Mouse (Mus musculus): ENCODE results near the gene Tsen54. TPM values are rescaled to one million over a fixed set of nuclear protein-coding genes. Genes with fewer than 3 reads are reported as not detected.

Tsen54 gene
- polyA plus RNA-seq, 2 experiments, result 9.7 to 12.9 TPM

GRCm38 (mm10) chr11:115832064-115832463, 17.5 kb downstream of the Tsen54 start:
- no peak for TF ChIP-seq CTCF (IDR thresholded peaks at IDR 0.05; ENCODE audit: low read depth)
- no peak for TF ChIP-seq EP300 (IDR thresholded peaks at IDR 0.05; ENCODE audit: low read depth)
- H3K9me3 ChIP-seq (ENCODE audit: control insufficient read depth, low read length), result no peaks in the 10 kb centered on the region
- peaks cover 24 to 46% of the 10 kb centered on the region in 2 experiments for H3K4me1 ChIP-seq (replicated peaks; ENCODE audit: control insufficient read depth in 2 of 2, insufficient read depth in 2 of 2, low read length in 1 of 2)
- H3K4me2 ChIP-seq (ENCODE audit: low read depth), result peak overlapping the region; percentile 39
- no peak overlapping the region for H3K9ac ChIP-seq (replicated peaks)
- WGBS (ENCODE audit: insufficient replicate concordance), result 63% methylated on average over 6 of the region's 6 CpGs
- H3K27ac ChIP-seq, result peak overlapping the region; percentile 24; the same call in 1 of the 2 replicates
- DNase-seq (ENCODE audit: low read depth in 3 of 3, low spot score in 3 of 3) (no peak), ATAC-seq (ENCODE audit: insufficient read depth) (peak; percentile 44; the same call in 1 of the 2 replicates)
- H3K4me3 ChIP-seq (ENCODE audit: insufficient read depth in 1 of 2, low read depth in 2 of 2, low read length in 2 of 2), result no peak overlapping the region
- no peaks in the 10 kb centered on the region for H3K36me3 ChIP-seq (replicated peaks; ENCODE audit: control insufficient read depth, insufficient read depth, low read depth)
- H3K27me3 ChIP-seq (ENCODE audit: control insufficient read depth, insufficient read depth, low read length), result no peaks in the 10 kb centered on the region

GRCm38 (mm10) chr11:115832523-115832922, 18.0 kb downstream of the Tsen54 start:
- Histone ChIP-seq H3K27me3 (ENCODE audit: control insufficient read depth, insufficient read depth, low read length) (no peaks in the 10 kb centered on the region), H3K4me3 (ENCODE audit: insufficient read depth in 1 of 2, low read depth in 2 of 2, low read length in 2 of 2) (no peak overlapping the region), H3K9me3 (ENCODE audit: control insufficient read depth, low read length) (no peaks in the 10 kb centered on the region), H3K27ac (peak overlapping the region; percentile 24), H3K9ac (replicated peaks) (no peak overlapping the region), H3K4me2 (ENCODE audit: low read depth) (peak overlapping the region; percentile 38; the same call in 1 of the 2 replicates), H3K4me1 (replicated peaks; ENCODE audit: control insufficient read depth in 2 of 2, insufficient read depth in 2 of 2, low read length in 1 of 2) (peaks cover 24 to 45% of the 10 kb centered on the region in 2 experiments), H3K36me3 (replicated peaks; ENCODE audit: control insufficient read depth, insufficient read depth, low read depth) (no peaks in the 10 kb centered on the region)
- 43% methylated on average over 8 of the region's 8 CpGs for WGBS (ENCODE audit: insufficient replicate concordance)
- DNase-seq (ENCODE audit: low read depth in 3 of 3, low spot score in 3 of 3) (no peak), ATAC-seq (ENCODE audit: insufficient read depth) (peak; percentile 50; the same call in 1 of the 2 replicates)
- TF ChIP-seq EP300 (IDR thresholded peaks at IDR 0.05; ENCODE audit: low read depth) (no peak), CTCF (IDR thresholded peaks at IDR 0.05; ENCODE audit: low read depth) (no peak)

- no peak for TF ChIP-seq EP300 (IDR thresholded peaks at IDR 0.05; ENCODE audit: low read depth)
- TF ChIP-seq CTCF (IDR thresholded peaks at IDR 0.05; ENCODE audit: low read depth), result peak; percentile 24; the same call in 1 of the 2 replicates
- Histone ChIP-seq H3K4me3 (ENCODE audit: insufficient read depth in 1 of 2, low read depth in 2 of 2, low read length in 2 of 2) (no peak overlapping the region), H3K9ac (replicated peaks) (no peak overlapping the region), H3K9me3 (ENCODE audit: control insufficient read depth, low read length) (no peaks in the 10 kb centered on the region), H3K27ac (peak overlapping the region; percentile 24), H3K27me3 (ENCODE audit: control insufficient read depth, insufficient read depth, low read length) (no peaks in the 10 kb centered on the region), H3K4me1 (replicated peaks; ENCODE audit: control insufficient read depth in 2 of 2, insufficient read depth in 2 of 2, low read length in 1 of 2) (peaks cover 24 to 44% of the 10 kb centered on the region in 2 experiments), H3K4me2 (ENCODE audit: low read depth) (peak overlapping the region; percentile 38), H3K36me3 (replicated peaks; ENCODE audit: control insufficient read depth, insufficient read depth, low read depth) (no peaks in the 10 kb centered on the region)
- WGBS (ENCODE audit: insufficient replicate concordance), result 25% methylated on average over 8 of the region's 8 CpGs
- no peak for DNase-seq (ENCODE audit: low read depth in 3 of 3, low spot score in 3 of 3)
- peak; percentile 39; the same call in 1 of the 2 replicates for ATAC-seq (ENCODE audit: insufficient read depth)
Observed at GRCm38 (mm10) chr11:115833021-115833513, 18.5 kb downstream of the Tsen54 start.

GRCm38 (mm10) chr11:115834033-115834432, 19.5 kb downstream of the Tsen54 start:
- no peaks in the 10 kb centered on the region for H3K9me3 ChIP-seq (ENCODE audit: control insufficient read depth, low read length)
- H3K27me3 ChIP-seq (ENCODE audit: control insufficient read depth, insufficient read depth, low read length), result no peaks in the 10 kb centered on the region
- no peak overlapping the region for H3K9ac ChIP-seq (replicated peaks)
- no peak for DNase-seq (ENCODE audit: low read depth in 3 of 3, low spot score in 3 of 3)
- H3K4me3 ChIP-seq (ENCODE audit: insufficient read depth in 1 of 2, low read depth in 2 of 2, low read length in 2 of 2), result no peak overlapping the region
- no peaks in the 10 kb centered on the region for H3K36me3 ChIP-seq (replicated peaks; ENCODE audit: control insufficient read depth, insufficient read depth, low read depth)
- no peak overlapping the region for H3K27ac ChIP-seq
- H3K4me1 ChIP-seq (replicated peaks; ENCODE audit: control insufficient read depth in 2 of 2, insufficient read depth in 2 of 2, low read length in 1 of 2), result peaks cover 30 to 51% of the 10 kb centered on the region in 2 experiments
- TF ChIP-seq EP300 (IDR thresholded peaks at IDR 0.05; ENCODE audit: low read depth) (no peak), CTCF (IDR thresholded peaks at IDR 0.05; ENCODE audit: low read depth) (no peak)
- H3K4me2 ChIP-seq (ENCODE audit: low read depth), result no peak overlapping the region
- no peak for ATAC-seq (ENCODE audit: insufficient read depth)
- WGBS (ENCODE audit: insufficient replicate concordance), result 66% methylated on average over 6 of the region's 6 CpGs

- Histone ChIP-seq H3K4me1 (replicated peaks; ENCODE audit: control insufficient read depth in 2 of 2, insufficient read depth in 2 of 2, low read length in 1 of 2) (peaks cover 24 to 43% of the 10 kb centered on the region in 2 experiments), H3K9ac (replicated peaks) (no peak overlapping the region), H3K9me3 (ENCODE audit: control insufficient read depth, low read length) (no peaks in the 10 kb centered on the region; the same call in 1 of the 2 replicates), H3K4me3 (ENCODE audit: insufficient read depth in 1 of 2, low read depth in 2 of 2, low read length in 2 of 2) (no peak overlapping the region), H3K4me2 (ENCODE audit: low read depth) (no peak overlapping the region), H3K27ac (no peak overlapping the region), H3K36me3 (replicated peaks; ENCODE audit: control insufficient read depth, insufficient read depth, low read depth) (no peaks in the 10 kb centered on the region), H3K27me3 (ENCODE audit: control insufficient read depth, insufficient read depth, low read length) (no peaks in the 10 kb centered on the region)
- ATAC-seq (ENCODE audit: insufficient read depth), result no peak
- no peak for DNase-seq (ENCODE audit: low read depth in 3 of 3, low spot score in 3 of 3)
- TF ChIP-seq CTCF (IDR thresholded peaks at IDR 0.05; ENCODE audit: low read depth) (no peak), EP300 (IDR thresholded peaks at IDR 0.05; ENCODE audit: low read depth) (no peak)
- 66% methylated on average over 11 of the region's 11 CpGs for WGBS (ENCODE audit: insufficient replicate concordance)
Observed at GRCm38 (mm10) chr11:115836656-115837395, 22.3 kb downstream of the Tsen54 start.
